Mouse (Mus musculus): ENCODE measurements around the gene Olfr541. TPM values are rescaled to one million over a fixed set of nuclear protein-coding genes. Genes with fewer than 3 reads are reported as not detected.
A peak's percentile ranks its signal among the peaks of the same experiment; 100 is the strongest.
"Not testable (repeated sequence)": the region's sequence is repeated elsewhere in the genome, so short reads cannot be mapped to it uniquely, and the experiment has no call there.

Olfr541 gene
- not detected in 2 replicates for polyA plus RNA-seq (2016; fragmentation: Nextera tagmentation; extraction: Ambion mirVana)

GRCm38 (mm10) chr7:140696967-140697366, at the start of gene Olfr541:
Olfr541 (plus strand) TSS chr7:140697267.
- no peak for DNase-seq (ENCODE audit: low spot score)
- no peaks in the 10 kb centered on the region for H3K36me3 ChIP-seq
- no peaks in the 10 kb centered on the region for H3K4me1 ChIP-seq
- H3K27ac ChIP-seq: no peak within 1 kb of the TSS
- no peaks in the 10 kb centered on the region for H3K27me3 ChIP-seq (ENCODE audit: insufficient read depth, poor library complexity, severe bottlenecking)
- no peaks in the 10 kb centered on the region for H3K9me3 ChIP-seq
- H3K4me3 ChIP-seq: no peak within 1 kb of the TSS

- DNase-seq (ENCODE audit: low spot score): no peak
- Histone ChIP-seq H3K9me3 (no peaks in the 10 kb centered on the region), H3K27ac (no peak within 1 kb of the TSS), H3K27me3 (ENCODE audit: insufficient read depth, poor library complexity, severe bottlenecking) (no peaks in the 10 kb centered on the region), H3K36me3 (no peaks in the 10 kb centered on the region), H3K4me1 (no peaks in the 10 kb centered on the region), H3K4me3 (no peak within 1 kb of the TSS)
- WGBS: 62% methylated on average over 4 of the region's 4 CpGs
Measured at GRCm38 (mm10) chr7:140659630-140660029, 37.4 kb upstream of the Olfr541 start, which contains the start of gene Olfr539. Olfr539 (plus strand) TSS chr7:140659930.

GRCm38 (mm10) chr7:140670693-140671092, 26.4 kb upstream of the Olfr541 start:
- H3K27ac ChIP-seq; H3K9me3 ChIP-seq; H3K4me3 ChIP-seq; H3K27me3 ChIP-seq (ENCODE audit: insufficient read depth, poor library complexity, severe bottlenecking); H3K36me3 ChIP-seq; DNase-seq (ENCODE audit: low spot score); H3K4me1 ChIP-seq: not testable (repeated sequence)
- 71% methylated on average over 3 of the region's 3 CpGs for WGBS

- no peaks in the 10 kb centered on the region for H3K36me3 ChIP-seq
- peak overlapping the region; percentile 24; the same call in 1 of the 2 replicates for H3K4me3 ChIP-seq
- 0% methylated on average over 6 of the region's 6 CpGs for WGBS
- no peaks in the 10 kb centered on the region for H3K9me3 ChIP-seq
- H3K4me1 ChIP-seq: peaks cover 4% of the 10 kb centered on the region; the same call in 1 of the 2 replicates
- no peak for DNase-seq (ENCODE audit: low spot score)
- H3K27me3 ChIP-seq (ENCODE audit: insufficient read depth, poor library complexity, severe bottlenecking): no peaks in the 10 kb centered on the region
- H3K27ac ChIP-seq: no peak overlapping the region
Measured at GRCm38 (mm10) chr7:140675863-140676262, 21.2 kb upstream of the Olfr541 start.

- H3K4me3 ChIP-seq; H3K9me3 ChIP-seq; DNase-seq (ENCODE audit: low spot score); H3K36me3 ChIP-seq; H3K27ac ChIP-seq; H3K4me1 ChIP-seq; H3K27me3 ChIP-seq (ENCODE audit: insufficient read depth, poor library complexity, severe bottlenecking): not testable (repeated sequence)
- 61% methylated on average over 4 of the region's 4 CpGs for WGBS
Measured at GRCm38 (mm10) chr7:140679591-140679990, 17.5 kb upstream of the Olfr541 start.

- Histone ChIP-seq H3K36me3 (no peaks in the 10 kb centered on the region), H3K4me1 (no peaks in the 10 kb centered on the region), H3K9me3 (no peaks in the 10 kb centered on the region), H3K27ac (no peak within 1 kb of the TSS), H3K4me3 (no peak within 1 kb of the TSS), H3K27me3 (ENCODE audit: insufficient read depth, poor library complexity, severe bottlenecking) (no peaks in the 10 kb centered on the region)
- DNase-seq (ENCODE audit: low spot score): no peak
- 92% methylated on average over 1 of the region's 1 CpGs for WGBS
Measured at GRCm38 (mm10) chr7:140681651-140682050, 15.4 kb upstream of the Olfr541 start, which contains the start of gene Olfr45. Olfr45 (plus strand) TSS chr7:140681951.

- no peaks in the 10 kb centered on the region for H3K9me3 ChIP-seq
- H3K27ac ChIP-seq: no peak overlapping the region
- no peaks in the 10 kb centered on the region for H3K4me1 ChIP-seq
- DNase-seq (ENCODE audit: low spot score): no peak
- H3K27me3 ChIP-seq (ENCODE audit: insufficient read depth, poor library complexity, severe bottlenecking): no peaks in the 10 kb centered on the region
- no peaks in the 10 kb centered on the region for H3K36me3 ChIP-seq
- WGBS: 69% methylated on average over 2 of the region's 2 CpGs
- no peak overlapping the region for H3K4me3 ChIP-seq
Measured at GRCm38 (mm10) chr7:140706348-140706747, 9.3 kb downstream of the Olfr541 start.

- no peak for DNase-seq (ENCODE audit: low spot score)
- 70% methylated on average over 6 of the region's 6 CpGs for WGBS
- no peak overlapping the region for H3K27ac ChIP-seq
- no peaks in the 10 kb centered on the region for H3K27me3 ChIP-seq (ENCODE audit: insufficient read depth, poor library complexity, severe bottlenecking)
- no peaks in the 10 kb centered on the region for H3K4me1 ChIP-seq
- H3K36me3 ChIP-seq: no peaks in the 10 kb centered on the region
- H3K4me3 ChIP-seq: no peak overlapping the region
- no peaks in the 10 kb centered on the region for H3K9me3 ChIP-seq
Measured at GRCm38 (mm10) chr7:140707536-140708284, 10.6 kb downstream of the Olfr541 start.

- Histone ChIP-seq H3K4me3 (no peak overlapping the region), H3K27ac (no peak overlapping the region), H3K27me3 (ENCODE audit: insufficient read depth, poor library complexity, severe bottlenecking) (no peaks in the 10 kb centered on the region), H3K4me1 (no peaks in the 10 kb centered on the region), H3K9me3 (no peaks in the 10 kb centered on the region), H3K36me3 (no peaks in the 10 kb centered on the region)
- 74% methylated on average over 7 of the region's 7 CpGs for WGBS
- DNase-seq (ENCODE audit: low spot score): no peak
Measured at GRCm38 (mm10) chr7:140717155-140718055, 20.3 kb downstream of the Olfr541 start.

GRCm38 (mm10) chr7:140721095-140721494, 24.0 kb downstream of the Olfr541 start:
- H3K4me3 ChIP-seq: no peak overlapping the region
- no peaks in the 10 kb centered on the region for H3K4me1 ChIP-seq
- DNase-seq (ENCODE audit: low spot score): no peak
- H3K27ac ChIP-seq: no peak overlapping the region
- H3K36me3 ChIP-seq: no peaks in the 10 kb centered on the region
- 65% methylated on average over 6 of the region's 6 CpGs for WGBS
- no peaks in the 10 kb centered on the region for H3K27me3 ChIP-seq (ENCODE audit: insufficient read depth, poor library complexity, severe bottlenecking)
- no peaks in the 10 kb centered on the region for H3K9me3 ChIP-seq

- DNase-seq (ENCODE audit: low spot score): no peak
- Histone ChIP-seq H3K36me3 (no peaks in the 10 kb centered on the region), H3K27ac (no peak overlapping the region), H3K4me3 (no peak overlapping the region), H3K9me3 (no peaks in the 10 kb centered on the region), H3K27me3 (ENCODE audit: insufficient read depth, poor library complexity, severe bottlenecking) (no peaks in the 10 kb centered on the region), H3K4me1 (no peaks in the 10 kb centered on the region)
Measured at GRCm38 (mm10) chr7:140725558-140725957, 28.5 kb downstream of the Olfr541 start.

GRCm38 (mm10) chr7:140733162-140733561, 36.1 kb downstream of the Olfr541 start:
- H3K4me3 ChIP-seq: no peak overlapping the region
- no peaks in the 10 kb centered on the region for H3K4me1 ChIP-seq
- no peaks in the 10 kb centered on the region for H3K9me3 ChIP-seq
- DNase-seq (ENCODE audit: low spot score): no peak
- no peak overlapping the region for H3K27ac ChIP-seq
- H3K27me3 ChIP-seq (ENCODE audit: insufficient read depth, poor library complexity, severe bottlenecking): no peaks in the 10 kb centered on the region
- no peaks in the 10 kb centered on the region for H3K36me3 ChIP-seq
- WGBS: 69% methylated on average over 2 of the region's 2 CpGs

- whole genome bisulfite sequencing: 79% methylated on average over 3 of the region's 3 CpGs
- no peak for DNase-seq (ENCODE audit: low spot score)
- no peak overlapping the region for H3K27ac ChIP-seq
- H3K4me1 ChIP-seq: no peaks in the 10 kb centered on the region
- no peaks in the 10 kb centered on the region for H3K27me3 ChIP-seq (ENCODE audit: insufficient read depth, poor library complexity, severe bottlenecking)
- no peaks in the 10 kb centered on the region for H3K36me3 ChIP-seq
- H3K9me3 ChIP-seq: no peaks in the 10 kb centered on the region
- H3K4me3 ChIP-seq: no peak overlapping the region
Measured at GRCm38 (mm10) chr7:140747402-140747801, 50.3 kb downstream of the Olfr541 start.

Data from heart, embryonic 10.5 days (tissue).